Mouse (Mus musculus): Measurements from ENCODE around the gene Nr1i2. TPM values are rescaled to one million over a fixed set of nuclear protein-coding genes. Genes with fewer than 3 reads are reported as not detected.

Nr1i2 gene
- polyA plus RNA-seq, 1 experiment from 2014 or later, result not detected

GRCm38 (mm10) chr16:38274737-38275136, 19.9 kb downstream of the Nr1i2 start:
- ATAC-seq (ENCODE audit: insufficient read depth) (no peak), DNase-seq (peak; percentile 50)
- no peak overlapping the region for H3K4me2 ChIP-seq
- WGBS, result 28% methylated on average over 2 of the region's 2 CpGs
- no peak for TF ChIP-seq CTCF (IDR thresholded peaks at IDR 0.05; ENCODE audit: low read depth)
- H3K27ac ChIP-seq (ENCODE audit: low read depth), result no peak overlapping the region
- H3K4me3 ChIP-seq (ENCODE audit: low read depth, low read length), result no peak overlapping the region
- no peak overlapping the region for H3K9ac ChIP-seq
- no peaks in the 10 kb centered on the region for H3K9me3 ChIP-seq (ENCODE audit: low read depth, low read length)
- H3K36me3 ChIP-seq (ENCODE audit: insufficient read depth), result no peaks in the 10 kb centered on the region
- no peaks in the 10 kb centered on the region for H3K4me1 ChIP-seq (ENCODE audit: insufficient read depth)
- H3K27me3 ChIP-seq (ENCODE audit: insufficient read depth, low read length), result no peaks in the 10 kb centered on the region

GRCm38 (mm10) chr16:38272483-38272882, 22.1 kb downstream of the Nr1i2 start:
- Histone ChIP-seq H3K36me3 (ENCODE audit: insufficient read depth) (no peaks in the 10 kb centered on the region), H3K27ac (ENCODE audit: low read depth) (no peak overlapping the region), H3K4me1 (ENCODE audit: insufficient read depth) (no peaks in the 10 kb centered on the region), H3K9me3 (ENCODE audit: low read depth, low read length) (no peaks in the 10 kb centered on the region), H3K4me3 (ENCODE audit: low read depth, low read length) (no peak overlapping the region), H3K27me3 (ENCODE audit: insufficient read depth, low read length) (no peaks in the 10 kb centered on the region), H3K4me2 (no peak overlapping the region), H3K9ac (no peak overlapping the region)
- no peak for ATAC-seq (ENCODE audit: insufficient read depth)
- no peak for TF ChIP-seq CTCF (IDR thresholded peaks at IDR 0.05; ENCODE audit: low read depth)
- 65% methylated on average over 5 of the region's 5 CpGs for WGBS
- DNase-seq, result no peak

GRCm38 (mm10) chr16:38271601-38272000, 23.0 kb downstream of the Nr1i2 start:
- DNase-seq, result no peak
- H3K4me1 ChIP-seq (ENCODE audit: insufficient read depth), result no peaks in the 10 kb centered on the region
- 40% methylated on average over 3 of the region's 3 CpGs for WGBS
- H3K27me3 ChIP-seq (ENCODE audit: insufficient read depth, low read length), result no peaks in the 10 kb centered on the region
- H3K9me3 ChIP-seq (ENCODE audit: low read depth, low read length), result no peaks in the 10 kb centered on the region
- no peak overlapping the region for H3K4me2 ChIP-seq
- no peak overlapping the region for H3K9ac ChIP-seq
- no peak overlapping the region for H3K4me3 ChIP-seq (ENCODE audit: low read depth, low read length)
- TF ChIP-seq CTCF (IDR thresholded peaks at IDR 0.05; ENCODE audit: low read depth), result no peak
- H3K27ac ChIP-seq (ENCODE audit: low read depth), result no peak overlapping the region
- H3K36me3 ChIP-seq (ENCODE audit: insufficient read depth), result no peaks in the 10 kb centered on the region
- no peak for ATAC-seq (ENCODE audit: insufficient read depth)

- H3K9me3 ChIP-seq (ENCODE audit: low read depth, low read length), result no peaks in the 10 kb centered on the region
- no peak for TF ChIP-seq CTCF (IDR thresholded peaks at IDR 0.05; ENCODE audit: low read depth)
- 90% methylated on average over 9 of the region's 9 CpGs for WGBS
- no peak overlapping the region for H3K4me2 ChIP-seq
- no peaks in the 10 kb centered on the region for H3K27me3 ChIP-seq (ENCODE audit: insufficient read depth, low read length)
- no peak for ATAC-seq (ENCODE audit: insufficient read depth)
- no peak overlapping the region for H3K9ac ChIP-seq
- H3K4me1 ChIP-seq (ENCODE audit: insufficient read depth), result no peaks in the 10 kb centered on the region
- H3K27ac ChIP-seq (ENCODE audit: low read depth), result no peak overlapping the region
- H3K36me3 ChIP-seq (ENCODE audit: insufficient read depth), result no peaks in the 10 kb centered on the region
- no peak for DNase-seq
- H3K4me3 ChIP-seq (ENCODE audit: low read depth, low read length), result no peak overlapping the region
Observed at GRCm38 (mm10) chr16:38255927-38256326, 38.7 kb downstream of the Nr1i2 start.

- no peak for ATAC-seq (ENCODE audit: insufficient read depth)
- H3K9me3 ChIP-seq (ENCODE audit: low read depth, low read length), result no peaks in the 10 kb centered on the region
- peak; percentile 35 for TF ChIP-seq CTCF (IDR thresholded peaks at IDR 0.05; ENCODE audit: low read depth)
- 77% methylated on average over 4 of the region's 4 CpGs for WGBS
- peak; percentile 19 for DNase-seq
- no peaks in the 10 kb centered on the region for H3K36me3 ChIP-seq (ENCODE audit: insufficient read depth)
- H3K4me3 ChIP-seq (ENCODE audit: low read depth, low read length), result no peak overlapping the region
- H3K27me3 ChIP-seq (ENCODE audit: insufficient read depth, low read length), result no peaks in the 10 kb centered on the region
- H3K4me2 ChIP-seq, result no peak overlapping the region
- no peak overlapping the region for H3K27ac ChIP-seq (ENCODE audit: low read depth)
- H3K9ac ChIP-seq, result no peak overlapping the region
- H3K4me1 ChIP-seq (ENCODE audit: insufficient read depth), result no peaks in the 10 kb centered on the region
Observed at GRCm38 (mm10) chr16:38255107-38255506, 39.5 kb downstream of the Nr1i2 start.

- no peak for TF ChIP-seq CTCF (IDR thresholded peaks at IDR 0.05; ENCODE audit: low read depth)
- Histone ChIP-seq H3K4me3 (ENCODE audit: low read depth, low read length) (no peak overlapping the region), H3K36me3 (ENCODE audit: insufficient read depth) (no peaks in the 10 kb centered on the region), H3K27ac (ENCODE audit: low read depth) (no peak overlapping the region), H3K9me3 (ENCODE audit: low read depth, low read length) (no peaks in the 10 kb centered on the region), H3K4me2 (no peak overlapping the region), H3K27me3 (ENCODE audit: insufficient read depth, low read length) (no peaks in the 10 kb centered on the region), H3K9ac (no peak overlapping the region), H3K4me1 (ENCODE audit: insufficient read depth) (no peaks in the 10 kb centered on the region)
- ATAC-seq (ENCODE audit: insufficient read depth), result no peak
- 76% methylated on average over 14 of the region's 14 CpGs for WGBS
- no peak for DNase-seq
Observed at GRCm38 (mm10) chr16:38254001-38254400, 40.6 kb downstream of the Nr1i2 start.

- Histone ChIP-seq H3K4me2 (no peak overlapping the region), H3K36me3 (ENCODE audit: insufficient read depth) (peaks cover 3% of the 10 kb centered on the region; the same call in 1 of the 2 replicates), H3K27ac (ENCODE audit: low read depth) (no peak overlapping the region), H3K4me3 (ENCODE audit: low read depth, low read length) (no peak overlapping the region), H3K9me3 (ENCODE audit: low read depth, low read length) (no peaks in the 10 kb centered on the region), H3K9ac (no peak overlapping the region), H3K4me1 (ENCODE audit: insufficient read depth) (no peaks in the 10 kb centered on the region), H3K27me3 (ENCODE audit: insufficient read depth, low read length) (no peaks in the 10 kb centered on the region)
- DNase-seq (no peak), ATAC-seq (ENCODE audit: insufficient read depth) (no peak)
- no peak for TF ChIP-seq CTCF (IDR thresholded peaks at IDR 0.05; ENCODE audit: low read depth)
- WGBS, result 86% methylated on average over 6 of the region's 6 CpGs
Observed at GRCm38 (mm10) chr16:38250467-38250866, 44.2 kb downstream of the Nr1i2 start.
